Mouse (Mus musculus): ENCODE data around the gene Ly6g6d.
A peak's percentile ranks its signal among the peaks of the same experiment; 100 is the strongest.
"Not testable (repeated sequence)": the region's sequence is repeated elsewhere in the genome, so short reads cannot be mapped to it uniquely, and the experiment has no call there.

The Ly6g6d gene

GRCm38 (mm10) chr17:35048932-35049440 is 28.9 kb downstream of the Ly6g6d start:
- DNase-seq (ENCODE audit: extremely low spot score, low read depth, low spot score): no peak

- no peak for DNase-seq (ENCODE audit: extremely low spot score, low read depth, low spot score)
These were observed 29.5 kb downstream of the Ly6g6d start for GRCm38 (mm10) chr17:35048149-35048931.

GRCm38 (mm10) chr17:35047688-35048087 is 30.2 kb downstream of the Ly6g6d start:
- DNase-seq (ENCODE audit: extremely low spot score, low read depth, low spot score): no peak

- peak; percentile 99 for DNase-seq (ENCODE audit: extremely low spot score, low read depth, low spot score)
These were observed 31.0 kb downstream of the Ly6g6d start, which contains the start of gene Msh5 for GRCm38 (mm10) chr17:35046681-35047455. Msh5 (minus strand) TSS chr17:35046745.

GRCm38 (mm10) chr17:35045807-35046680 is 31.8 kb downstream of the Ly6g6d start:
- DNase-seq (ENCODE audit: extremely low spot score, low read depth, low spot score): no peak

GRCm38 (mm10) chr17:35044904-35045806 is 32.7 kb downstream of the Ly6g6d start:
- no peak for DNase-seq (ENCODE audit: extremely low spot score, low read depth, low spot score)

GRCm38 (mm10) chr17:35043794-35044193 is 34.1 kb downstream of the Ly6g6d start:
- no peak for DNase-seq (ENCODE audit: extremely low spot score, low read depth, low spot score)

GRCm38 (mm10) chr17:35039121-35039873 is 38.6 kb downstream of the Ly6g6d start:
- no peak for DNase-seq (ENCODE audit: extremely low spot score, low read depth, low spot score)

GRCm38 (mm10) chr17:35034896-35035295 is 43.0 kb downstream of the Ly6g6d start:
- DNase-seq (ENCODE audit: extremely low spot score, low read depth, low spot score): no peak

- DNase-seq (ENCODE audit: extremely low spot score, low read depth, low spot score): not testable (repeated sequence)
These were observed 44.2 kb downstream of the Ly6g6d start for GRCm38 (mm10) chr17:35033703-35034102.

- DNase-seq (ENCODE audit: extremely low spot score, low read depth, low spot score): no peak
These were observed 45.5 kb downstream of the Ly6g6d start for GRCm38 (mm10) chr17:35032323-35032870.

GRCm38 (mm10) chr17:35031880-35032279 is 46.0 kb downstream of the Ly6g6d start:
- no peak for DNase-seq (ENCODE audit: extremely low spot score, low read depth, low spot score)

GRCm38 (mm10) chr17:35031272-35031671 is 46.6 kb downstream of the Ly6g6d start:
- DNase-seq (ENCODE audit: extremely low spot score, low read depth, low spot score): no peak

GRCm38 (mm10) chr17:35029691-35030532 is 48.0 kb downstream of the Ly6g6d start:
- no peak for DNase-seq (ENCODE audit: extremely low spot score, low read depth, low spot score)

GRCm38 (mm10) chr17:35028315-35028714 is 49.5 kb downstream of the Ly6g6d start:
- no peak for DNase-seq (ENCODE audit: extremely low spot score, low read depth, low spot score)

- DNase-seq (ENCODE audit: extremely low spot score, low read depth, low spot score): no peak
These were observed 50.4 kb downstream of the Ly6g6d start, which contains the start of gene Sapcd1 for GRCm38 (mm10) chr17:35027277-35028068. Sapcd1 (minus strand) TSS chr17:35028016.

GRCm38 (mm10) chr17:35026206-35026605 is 51.7 kb downstream of the Ly6g6d start:
- DNase-seq (ENCODE audit: extremely low spot score, low read depth, low spot score): no peak

All from hindlimb bud, embryonic 11.5 days (tissue).